Mouse (Mus musculus): Measurements from ENCODE around the gene Pard3b.

DNA sequence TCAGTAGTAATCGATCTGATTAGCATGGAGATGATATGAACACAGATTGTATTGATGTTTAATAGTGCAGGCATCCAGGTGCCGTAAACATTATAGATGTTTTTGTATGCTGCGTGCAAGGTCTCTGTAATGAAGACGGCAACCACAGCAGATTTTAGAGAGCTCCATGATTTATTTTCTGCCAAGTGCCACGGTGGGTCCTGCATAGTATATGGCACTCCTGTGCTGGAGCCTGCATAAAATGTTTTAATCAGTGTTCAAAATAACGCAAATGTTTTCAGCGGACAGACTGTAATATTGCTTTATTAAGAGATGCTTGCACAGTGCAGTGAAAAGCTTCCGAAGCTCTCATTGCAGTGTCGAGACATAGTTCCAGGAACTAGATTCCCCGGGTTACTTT, 301.3 kb downstream of the Pard3b start:
- no peak for TF ChIP-seq POLR2A (IDR thresholded peaks at IDR 0.05; ENCODE audit: extremely low read depth, insufficient read depth, low read length)
- TF ChIP-seq CTCF (IDR thresholded peaks at IDR 0.05; ENCODE audit: low read depth, low read length) = no peak

All from liver, adult 2 months (tissue).